Mouse (Mus musculus) heart, adult 2 months (tissue): ENCODE results near the gene Fbxo6. TPM values are rescaled to one million over a fixed set of nuclear protein-coding genes. Genes with fewer than 3 reads are reported as not detected.

Experiments
- DNase-seq, 2 experiments: peaks; one replicate each; pipeline ENCODE4 v3.0.0; 2021
- H3K27ac ChIP-seq: fragments of 200-600 bp; 2 replicates; pipeline ENCODE4 v1.8.1; 2022
- H3K27me3 ChIP-seq: fragments of 200-500 bp; 2 replicates; pipeline ENCODE4 v1.6.1; 2012; ENCODE audit warnings: mild to moderate bottlenecking, low read length, inconsistent platforms, mixed read lengths; ENCODE audit not compliant: control insufficient read depth, insufficient read depth
- H3K36me3 ChIP-seq: fragments of 200-500 bp; 2 replicates; pipeline ENCODE4 v1.6.1; 2012; ENCODE audit warnings: low read length, inconsistent platforms; ENCODE audit not compliant: control insufficient read depth, insufficient read depth
- H3K4me1 ChIP-seq: fragments of 200-500 bp; 2 replicates; pipeline ENCODE4 v1.6.1; 2011; ENCODE audit warnings: low read length; ENCODE audit not compliant: control insufficient read depth, insufficient read depth
- H3K4me3 ChIP-seq: fragments of 200-600 bp; 2 replicates; pipeline ENCODE4 v1.8.1; 2022
- H3K79me2 ChIP-seq: fragments of 200-500 bp; replicated peaks from 2 replicates; pipeline ENCODE4 v1.6.1; 2012; ENCODE audit warnings: mild to moderate bottlenecking, inconsistent platforms, low read length, moderate library complexity, mixed read lengths; ENCODE audit not compliant: control insufficient read depth, insufficient read depth
- H3K9ac ChIP-seq: fragments of 200-500 bp; 2 replicates; pipeline ENCODE4 v1.6.1; 2012; ENCODE audit warnings: low read depth, mild to moderate bottlenecking, control low read depth, inconsistent platforms, low read length, mixed read lengths
- CTCF ChIP-seq: fragments of 200-600 bp; IDR thresholded peaks from 2 replicates; pipeline ENCODE4 v1.8.1; 2022; ENCODE audit warnings: antibody characterized with exemption, mild to moderate bottlenecking, moderate library complexity
- EP300 ChIP-seq: fragments of 200-500 bp; IDR thresholded peaks from 2 replicates; pipeline ENCODE4 v1.6.1; 2011; ENCODE audit warnings: low read depth, low read length, control low read depth; ENCODE audit not compliant: insufficient read depth
- POLR2A ChIP-seq: fragments of 200-500 bp; IDR thresholded peaks from 2 replicates; pipeline ENCODE4 v1.6.1; 2011; ENCODE audit warnings: mild to moderate bottlenecking, low read depth, low read length, control low read depth; ENCODE audit not compliant: insufficient read depth
- WGBS: fragments of 180-500 bp; shearing (Covaris S2); methylation state at CpG from one replicate; pipeline ENCODE4 v1.1.7; 2018; 5-methylcytosine and 5-hydroxymethylcytosine counted together
- intact Hi-C: fragments of 180-260 bp; cut with DNase I; formaldehyde crosslinking; loops from one replicate; pipeline ENCODE4 v1.15.1; 2025
- polyA plus RNA-seq: library from polyadenylated mRNA; depleted of rRNA; stranded (reverse); fragments of >200 nt; gene quantifications from 2 replicates; pipeline ENCODE4 v1.2.3, GENCODE M21; 2012
- total RNA-seq, 2 experiments: library from RNA; stranded (reverse); gene quantifications; 2 replicates each; pipeline ENCODE4 v1.2.3; 2021

The Fbxo6 gene
- total and polyA plus RNA-seq, 3 experiments = 36.0 to 68.6 (median 39.3) TPM

DNA sequence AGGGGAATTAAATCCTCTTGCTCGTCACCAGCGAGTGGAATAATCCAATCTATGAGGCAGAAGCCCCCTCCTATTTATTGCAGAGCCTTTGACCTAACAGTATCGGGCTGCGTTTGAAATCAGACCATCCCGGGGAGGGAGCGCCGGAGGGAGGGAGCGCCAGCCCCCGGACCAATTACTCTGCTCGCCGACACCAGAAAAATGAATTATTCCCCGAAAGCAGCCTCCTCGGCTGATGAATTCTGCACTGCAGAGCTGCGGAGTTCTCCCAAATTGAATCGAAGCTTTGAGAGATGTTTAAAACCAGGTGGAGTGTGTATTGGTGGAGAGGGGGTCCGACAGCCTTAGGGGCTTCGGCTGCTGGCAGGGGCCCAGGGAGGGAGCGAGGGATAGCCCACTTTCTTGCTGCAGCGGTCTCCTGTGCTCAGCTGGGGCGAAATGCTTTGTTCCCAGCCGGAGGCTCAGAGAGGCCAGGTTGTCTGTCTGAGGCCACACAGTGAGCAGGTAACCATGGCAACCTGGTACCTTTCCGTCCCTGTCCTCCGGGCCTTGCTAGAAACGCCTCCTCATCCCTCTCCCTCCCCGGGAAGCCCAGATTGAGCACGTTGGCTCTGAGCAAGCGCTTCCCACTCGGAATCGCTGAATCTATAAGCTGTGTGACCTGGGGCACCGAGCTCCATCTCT, 22.0 kb upstream of the Fbxo6 start:
- no peak for DNase-seq
- Histone ChIP-seq H3K27ac (no peak overlapping the region), H3K4me1 (no peaks in the 10 kb centered on the region), H3K79me2 (no peaks in the 10 kb centered on the region), H3K9ac (no peak overlapping the region), H3K27me3 (peaks cover 10% of the 10 kb centered on the region), H3K36me3 (no peaks in the 10 kb centered on the region), H3K4me3 (no peak overlapping the region)
- intact Hi-C loops = no loop called here
- no peak for TF ChIP-seq EP300
- TF ChIP-seq POLR2A = no peak
- TF ChIP-seq CTCF = no peak
- WGBS = 3% methylated on average over 30 of the region's 30 CpGs

DNA sequence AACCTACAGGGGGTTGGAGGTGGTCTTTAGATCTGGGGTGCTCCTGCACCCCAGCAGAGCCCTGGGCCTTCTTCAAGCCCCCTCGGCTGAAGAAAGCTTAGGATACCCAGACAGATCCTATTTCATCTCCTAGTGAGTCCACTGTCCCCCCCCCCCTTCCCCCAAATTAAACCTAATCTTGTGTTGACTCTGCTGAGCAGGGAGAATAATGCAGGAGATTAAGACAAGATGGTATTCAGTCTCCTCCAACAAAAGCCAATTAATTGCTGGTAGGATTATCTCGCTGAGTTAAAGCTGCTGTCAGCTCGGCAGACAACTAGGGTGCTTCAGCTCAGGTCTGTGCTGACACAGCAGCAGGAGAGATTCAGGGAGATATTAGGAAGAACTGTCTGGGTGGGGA, 19.3 kb upstream of the Fbxo6 start:
- TF ChIP-seq POLR2A (no peak), CTCF (no peak), EP300 (no peak)
- peaks cover 10% of the 10 kb centered on the region for H3K27me3 ChIP-seq
- no peak overlapping the region for H3K27ac ChIP-seq
- no peak overlapping the region for H3K4me3 ChIP-seq
- no peak overlapping the region for H3K9ac ChIP-seq
- intact Hi-C loops = loop anchor here (2.0 kb wide), 1 partner anchor 258 kb away; no protein-coding TSS in a partner anchor
- no peaks in the 10 kb centered on the region for H3K4me1 ChIP-seq
- no peaks in the 10 kb centered on the region for H3K36me3 ChIP-seq
- no peaks in the 10 kb centered on the region for H3K79me2 ChIP-seq
- 40% methylated on average over 3 of the region's 3 CpGs for WGBS
- no peak for DNase-seq

DNA sequence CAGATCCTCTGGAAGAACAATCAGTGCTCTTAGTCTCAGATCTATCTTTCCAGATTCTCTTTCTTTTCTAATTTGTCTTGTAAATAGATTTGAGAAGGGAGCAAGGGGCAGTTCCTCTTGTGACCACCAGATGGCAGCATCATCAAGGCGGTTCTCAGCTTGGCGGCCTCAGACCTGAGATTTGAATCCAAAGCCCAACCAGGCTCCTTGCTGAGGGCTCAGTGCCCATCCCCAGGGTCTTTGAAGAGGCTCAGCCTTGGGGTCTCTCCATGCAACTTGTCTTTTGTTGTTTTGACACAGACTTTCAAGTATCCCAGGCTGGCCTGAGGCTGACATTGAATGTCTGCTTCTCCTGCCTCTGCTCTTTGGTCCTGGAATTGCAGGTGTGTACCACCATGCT, 18.9 kb upstream of the Fbxo6 start:
- no peak overlapping the region for H3K4me3 ChIP-seq
- H3K79me2 ChIP-seq = no peaks in the 10 kb centered on the region
- H3K36me3 ChIP-seq = no peaks in the 10 kb centered on the region
- peaks cover 10% of the 10 kb centered on the region for H3K27me3 ChIP-seq
- no peak overlapping the region for H3K9ac ChIP-seq
- no peaks in the 10 kb centered on the region for H3K4me1 ChIP-seq
- no peak overlapping the region for H3K27ac ChIP-seq
- WGBS = 2% methylated on average over 2 of the region's 2 CpGs
- intact Hi-C loops = loop anchor here (2.0 kb wide), 1 partner anchor 258 kb away; no protein-coding TSS in a partner anchor
- TF ChIP-seq CTCF (no peak), POLR2A (no peak), EP300 (no peak)
- peak in 1 of 2 experiments; percentile 65 for DNase-seq

GRCm38 (mm10) chr4:148169586-148169985, 17.6 kb upstream of the Fbxo6 start:
- Histone ChIP-seq H3K4me1 (no peaks in the 10 kb centered on the region), H3K27me3 (peaks cover 13% of the 10 kb centered on the region), H3K9ac (no peak overlapping the region), H3K4me3 (no peak overlapping the region), H3K27ac (no peak overlapping the region), H3K36me3 (no peaks in the 10 kb centered on the region), H3K79me2 (no peaks in the 10 kb centered on the region)
- WGBS = 19% methylated on average over 15 of the region's 15 CpGs
- intact Hi-C loops = loop anchor here (5.0 kb wide), 1 partner anchor 438 kb away; no protein-coding TSS in a partner anchor
- no peak for DNase-seq
- TF ChIP-seq EP300 (no peak), POLR2A (no peak), CTCF (no peak)

- TF ChIP-seq CTCF (peak; percentile 86), EP300 (no peak)
- Histone ChIP-seq H3K9ac (no peak overlapping the region), H3K27ac (no peak overlapping the region), H3K27me3 (peaks cover 11% of the 10 kb centered on the region), H3K4me1 (no peaks in the 10 kb centered on the region), H3K36me3 (no peaks in the 10 kb centered on the region), H3K4me3 (no peak overlapping the region), H3K79me2 (no peaks in the 10 kb centered on the region)
- 17% methylated on average over 7 of the region's 7 CpGs for WGBS
- intact Hi-C loops = loop anchor here (5.0 kb wide), 1 partner anchor 439 kb away; no protein-coding TSS in a partner anchor
- DNase-seq = peak; percentile 56 to 74
Measured at GRCm38 (mm10) chr4:148168287-148168686, 16.3 kb upstream of the Fbxo6 start.

DNA sequence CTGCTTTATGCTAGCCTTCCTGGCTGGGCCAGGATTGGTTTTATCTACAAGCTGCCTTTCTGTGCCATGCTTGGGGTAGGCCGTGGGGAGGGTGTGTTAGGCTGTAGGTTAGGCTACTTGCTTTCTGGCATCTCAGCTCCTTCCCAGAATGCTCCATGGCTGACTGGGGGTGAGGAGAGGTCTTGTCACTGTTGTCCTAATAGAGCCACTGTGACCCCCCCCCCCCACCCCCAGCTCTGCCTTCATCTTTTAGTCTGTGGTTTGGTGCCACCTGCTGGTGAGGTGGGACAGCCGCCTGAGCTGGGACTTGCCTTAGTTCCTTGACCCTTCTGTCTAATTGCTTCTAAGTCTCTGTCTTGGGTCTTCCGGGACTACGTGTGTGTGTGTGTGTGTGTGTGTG, 15.0 kb upstream of the Fbxo6 start:
- Histone ChIP-seq H3K4me3 (no peak overlapping the region), H3K79me2 (no peaks in the 10 kb centered on the region), H3K27me3 (peaks cover 7% of the 10 kb centered on the region; the same call in 1 of the 2 replicates), H3K9ac (no peak overlapping the region), H3K4me1 (no peaks in the 10 kb centered on the region), H3K36me3 (no peaks in the 10 kb centered on the region), H3K27ac (no peak overlapping the region)
- peak; percentile 63 to 72 for DNase-seq
- 22% methylated on average over 4 of the region's 4 CpGs for WGBS
- TF ChIP-seq CTCF = peak; percentile 67
- no peak for TF ChIP-seq POLR2A
- no peak for TF ChIP-seq EP300
- intact Hi-C loops = loop anchor here (1.0 to 5.0 kb wide), 2 partner anchors 53 to 440 kb away; no protein-coding TSS in a partner anchor
